Mouse (Mus musculus): ENCODE data around the gene Hist1h3h. TPM values are rescaled to one million over a fixed set of nuclear protein-coding genes. Genes with fewer than 3 reads are reported as not detected.
"Not testable (repeated sequence)": the region's sequence is repeated elsewhere in the genome, so short reads cannot be mapped to it uniquely, and the experiment has no call there.

Hist1h3h gene
- polyA plus RNA-seq (2016; fragmentation: Nextera tagmentation; extraction: Ambion mirVana): 8.9 and 18.3 TPM in 2 replicates

GRCm38 (mm10) chr13:21717397-21718357 is at the start of gene Hist1h3h:
TSS of gene Hist1h3h (plus strand) at chr13:21717659.
- WGBS: 1% methylated on average over 26 of the region's 56 CpGs
- H3K4me1 ChIP-seq: peaks cover 30% of the 10 kb centered on the region
- H3K27me3 ChIP-seq; H3K9me3 ChIP-seq (replicated peaks); H3K36me3 ChIP-seq: not testable (repeated sequence)
- peak within 1 kb of the TSS; percentile 66 for H3K9ac ChIP-seq
- H3K4me2 ChIP-seq (replicated peaks): peak within 1 kb of the TSS; percentile 77
- H3K4me3 ChIP-seq: peak within 1 kb of the TSS; percentile 45
- ATAC-seq (ENCODE audit: low FRiP score): peak; percentile 46
- H3K27ac ChIP-seq: peak within 1 kb of the TSS; percentile 89

DNA sequence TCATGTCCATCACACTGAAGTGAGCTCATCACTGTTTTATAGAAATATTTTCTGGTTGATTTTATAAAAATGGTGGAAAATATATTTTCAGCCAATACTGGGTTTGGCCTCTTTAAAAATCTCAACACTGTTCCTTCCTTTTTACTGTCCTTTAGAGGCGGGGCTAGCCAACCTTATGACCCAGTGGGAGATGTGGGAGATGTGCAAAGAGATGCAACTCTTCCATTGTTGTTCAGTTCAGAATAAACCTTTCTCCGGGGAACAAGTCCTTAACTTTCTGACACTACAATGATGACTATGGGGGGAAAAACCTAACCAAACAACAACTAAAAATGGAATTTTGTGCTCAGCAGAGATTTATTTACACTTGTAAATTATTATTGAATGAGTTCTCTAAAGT is 40.2 kb upstream of the Hist1h3h start, which contains the start of gene Olfr1360:
Gene Olfr1360 (minus strand): TSS at position 101 of the 400 bp plus-strand sequence.
- WGBS: 85% methylated on average over 2 of the region's 2 CpGs
- H3K9ac ChIP-seq: no peak within 1 kb of the TSS
- H3K4me3 ChIP-seq: no peak within 1 kb of the TSS
- no peaks in the 10 kb centered on the region for H3K36me3 ChIP-seq
- no peak within 1 kb of the TSS for H3K27ac ChIP-seq
- H3K4me1 ChIP-seq: no peaks in the 10 kb centered on the region
- no peak within 1 kb of the TSS for H3K4me2 ChIP-seq (replicated peaks)
- no peak for ATAC-seq (ENCODE audit: low FRiP score)
- no peaks in the 10 kb centered on the region for H3K27me3 ChIP-seq
- H3K9me3 ChIP-seq (replicated peaks): no peaks in the 10 kb centered on the region

- H3K4me1 ChIP-seq: no peaks in the 10 kb centered on the region
- no peaks in the 10 kb centered on the region for H3K36me3 ChIP-seq
- no peaks in the 10 kb centered on the region for H3K27me3 ChIP-seq
- no peak within 1 kb of the TSS for H3K4me3 ChIP-seq
- H3K9me3 ChIP-seq (replicated peaks): no peaks in the 10 kb centered on the region
- no peak within 1 kb of the TSS for H3K4me2 ChIP-seq (replicated peaks)
- H3K27ac ChIP-seq: no peak within 1 kb of the TSS
- no peak for ATAC-seq (ENCODE audit: low FRiP score)
- H3K9ac ChIP-seq: no peak within 1 kb of the TSS
Observed at GRCm38 (mm10) chr13:21697811-21698210, 19.6 kb upstream of the Hist1h3h start, which contains the start of gene Olfr1359. TSS of gene Olfr1359 (plus strand) at chr13:21698111.

- H3K9me3 ChIP-seq (replicated peaks): no peaks in the 10 kb centered on the region
- WGBS: 72% methylated on average over 4 of the region's 4 CpGs
- H3K36me3 ChIP-seq: no peaks in the 10 kb centered on the region
Observed at GRCm38 (mm10) chr13:21706669-21707068, 10.8 kb upstream of the Hist1h3h start.

DNA sequence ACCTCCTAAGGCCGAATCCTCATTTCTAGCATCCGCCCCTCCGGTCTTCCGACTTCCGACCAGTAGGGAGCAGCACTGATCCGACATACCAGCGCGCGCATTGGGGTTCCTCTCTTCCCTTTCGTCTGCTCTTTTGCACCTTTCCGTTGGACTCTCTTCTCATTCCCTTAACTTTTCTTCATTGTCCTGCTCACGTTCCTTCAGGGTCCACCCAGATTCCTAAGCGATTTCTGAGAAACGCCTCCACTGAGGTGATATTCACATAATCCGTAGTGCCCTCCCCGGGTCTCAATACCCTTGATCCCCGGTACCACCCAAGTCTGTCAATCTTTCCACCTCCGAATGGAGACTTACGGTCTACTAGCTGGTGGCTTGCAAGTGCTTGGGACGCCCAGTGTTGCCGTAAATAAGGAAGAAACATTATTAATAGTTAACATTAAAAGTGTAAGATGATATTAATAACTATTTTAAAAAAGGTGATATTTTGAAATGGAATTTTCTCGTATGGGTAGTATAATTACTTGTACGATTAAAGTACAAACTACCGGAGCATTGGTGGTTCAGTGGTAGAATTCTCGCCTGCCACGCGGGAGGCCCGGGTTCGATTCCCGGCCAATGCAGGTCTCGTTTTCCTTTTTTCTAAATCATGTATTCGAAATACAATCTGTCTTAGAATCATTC is 7.3 kb upstream of the Hist1h3h start:
- H3K9ac ChIP-seq: peak overlapping the region; percentile 59
- H3K4me1 ChIP-seq: peaks cover 4% of the 10 kb centered on the region
- peak overlapping the region; percentile 54 for H3K4me2 ChIP-seq (replicated peaks)
- WGBS: under 1% methylated on average over 32 of the region's 32 CpGs
- peak overlapping the region; percentile 55 for H3K4me3 ChIP-seq
- H3K36me3 ChIP-seq: no peaks in the 10 kb centered on the region
- peak overlapping the region; percentile 67 for H3K27ac ChIP-seq
- no peaks in the 10 kb centered on the region for H3K27me3 ChIP-seq
- H3K9me3 ChIP-seq (replicated peaks): no peaks in the 10 kb centered on the region
- ATAC-seq (ENCODE audit: low FRiP score): peak; percentile 83

More at GRCm38 (mm10) chr13:21706669-21707068, 10.8 kb upstream of the Hist1h3h start:
- Histone ChIP-seq H3K4me1 (no peaks in the 10 kb centered on the region), H3K4me3 (no peak overlapping the region), H3K27me3 (no peaks in the 10 kb centered on the region), H3K9ac (no peak overlapping the region), H3K27ac (no peak overlapping the region), H3K4me2 (replicated peaks) (no peak overlapping the region)
- ATAC-seq (ENCODE audit: low FRiP score): no peak

GRCm38 (mm10) chr13:21710821-21711525 is 6.5 kb upstream of the Hist1h3h start:
- Histone ChIP-seq H3K36me3 (no peaks in the 10 kb centered on the region), H3K9ac (peak overlapping the region; percentile 36), H3K9me3 (replicated peaks) (no peaks in the 10 kb centered on the region), H3K4me2 (replicated peaks) (peak overlapping the region; percentile 54), H3K27me3 (no peaks in the 10 kb centered on the region), H3K4me1 (peaks cover 8% of the 10 kb centered on the region), H3K4me3 (peak overlapping the region; percentile 36), H3K27ac (no peak overlapping the region)
- 3% methylated on average over 22 of the region's 22 CpGs for WGBS
- ATAC-seq (ENCODE audit: low FRiP score): peak; percentile 72

- no peak for ATAC-seq (ENCODE audit: low FRiP score)
- Histone ChIP-seq H3K4me3 (peak overlapping the region; percentile 36), H3K4me1 (peaks cover 8% of the 10 kb centered on the region), H3K9ac (0 out of 2 replicates have a peak overlapping the region, but pooled peaks have one; percentile 36), H3K9me3 (replicated peaks) (no peaks in the 10 kb centered on the region), H3K36me3 (no peaks in the 10 kb centered on the region), H3K27me3 (no peaks in the 10 kb centered on the region), H3K4me2 (replicated peaks) (peak overlapping the region; percentile 54), H3K27ac (no peak overlapping the region)
- 31% methylated on average over 4 of the region's 4 CpGs for WGBS
Observed at GRCm38 (mm10) chr13:21711698-21712097, 5.8 kb upstream of the Hist1h3h start.

- Histone ChIP-seq H3K4me1 (peaks cover 20% of the 10 kb centered on the region), H3K9ac (0 out of 2 replicates have a peak overlapping the region, but pooled peaks have one; percentile 62), H3K9me3 (replicated peaks) (no peaks in the 10 kb centered on the region), H3K4me3 (peak overlapping the region; percentile 41; the same call in 1 of the 2 replicates), H3K27me3 (no peaks in the 10 kb centered on the region), H3K27ac (peak overlapping the region; percentile 89), H3K36me3 (no peaks in the 10 kb centered on the region), H3K4me2 (replicated peaks) (peak overlapping the region; percentile 77)
- 2% methylated on average over 7 of the region's 7 CpGs for WGBS
- no peak for ATAC-seq (ENCODE audit: low FRiP score)
Observed at GRCm38 (mm10) chr13:21714725-21715124, 2.7 kb upstream of the Hist1h3h start.

DNA sequence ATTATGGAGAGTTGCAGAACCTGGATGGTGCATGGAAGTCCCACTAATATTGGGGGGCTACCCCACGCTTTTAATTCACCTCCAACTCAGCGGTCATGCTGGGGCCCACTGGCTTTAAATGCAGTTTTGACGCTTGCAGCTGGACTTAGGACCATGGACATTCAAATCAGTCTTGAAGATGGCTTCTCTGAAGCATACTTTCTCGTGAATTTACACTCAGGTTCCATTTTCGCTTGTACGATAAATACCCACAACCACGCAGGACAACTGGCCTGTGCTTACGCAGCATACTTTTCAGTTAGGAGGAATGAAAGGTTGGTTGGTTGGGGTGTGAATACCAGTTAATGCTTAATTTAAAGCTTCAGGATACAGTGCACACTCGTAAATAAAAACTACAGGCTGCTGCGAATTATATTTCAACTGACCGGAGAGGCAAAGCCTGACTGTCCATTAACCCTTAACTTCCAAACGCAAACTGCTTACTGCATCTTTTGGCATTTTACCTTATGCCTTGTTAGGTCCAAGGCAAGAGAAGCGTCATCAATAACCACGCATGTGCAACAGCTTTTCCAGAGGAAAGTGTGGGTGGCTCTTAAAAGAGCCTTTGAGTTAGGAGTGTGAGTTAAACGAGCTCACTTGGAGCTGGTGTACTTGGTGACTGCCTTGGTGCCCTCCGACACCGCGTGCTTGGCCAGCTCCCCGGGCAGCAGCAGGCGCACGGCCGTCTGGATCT is 2.2 kb upstream of the Hist1h3h start:
- no peak for ATAC-seq (ENCODE audit: low FRiP score)
- peaks cover 22% of the 10 kb centered on the region for H3K4me1 ChIP-seq
- H3K9ac ChIP-seq: peak overlapping the region; percentile 62
- 1% methylated on average over 22 of the region's 22 CpGs for WGBS
- H3K4me2 ChIP-seq (replicated peaks): peak overlapping the region; percentile 77
- peak overlapping the region; percentile 41 for H3K4me3 ChIP-seq
- H3K27me3 ChIP-seq: no peaks in the 10 kb centered on the region
- peak overlapping the region; percentile 89 for H3K27ac ChIP-seq
- no peaks in the 10 kb centered on the region for H3K9me3 ChIP-seq (replicated peaks)
- no peaks in the 10 kb centered on the region for H3K36me3 ChIP-seq

- Histone ChIP-seq H3K27ac (peak within 1 kb of the TSS; percentile 89), H3K4me1 (peaks cover 24% of the 10 kb centered on the region), H3K4me3 (peak within 1 kb of the TSS; percentile 41), H3K9ac (peak within 1 kb of the TSS; percentile 63), H3K4me2 (replicated peaks) (peak within 1 kb of the TSS; percentile 77)
- H3K9me3 ChIP-seq (replicated peaks); H3K27me3 ChIP-seq; H3K36me3 ChIP-seq: not testable (repeated sequence)
- WGBS: 1% methylated on average over 28 of the region's 50 CpGs
- peak; percentile 95 for ATAC-seq (ENCODE audit: low FRiP score)
Observed at GRCm38 (mm10) chr13:21715864-21716539, 1.5 kb upstream of the Hist1h3h start, which contains the start of the genes Hist1h2bl and Hist1h2ai. TSS of gene Hist1h2bl (minus strand) at chr13:21716143. TSS of gene Hist1h2ai (plus strand) at chr13:21716422.
